Mouse (Mus musculus) liver, adult (tissue): Measurements from ENCODE around the gene Pnp.

ENCODE experiments used
- GATA4 ChIP-seq: IDR thresholded peaks from 2 replicates; pipeline ENCODE4 v1.6.1; 2014; ENCODE audit warnings: mild to moderate bottlenecking, low read length; ENCODE audit not compliant: insufficient replicate concordance

The Pnp gene

GRCm38 (mm10) chr14:50973700-50974099 is 42.8 kb downstream of the Pnp start:
- TF ChIP-seq GATA4 = no peak

- no peak for TF ChIP-seq GATA4
Measured at GRCm38 (mm10) chr14:50975001-50975400, 44.1 kb downstream of the Pnp start.

DNA sequence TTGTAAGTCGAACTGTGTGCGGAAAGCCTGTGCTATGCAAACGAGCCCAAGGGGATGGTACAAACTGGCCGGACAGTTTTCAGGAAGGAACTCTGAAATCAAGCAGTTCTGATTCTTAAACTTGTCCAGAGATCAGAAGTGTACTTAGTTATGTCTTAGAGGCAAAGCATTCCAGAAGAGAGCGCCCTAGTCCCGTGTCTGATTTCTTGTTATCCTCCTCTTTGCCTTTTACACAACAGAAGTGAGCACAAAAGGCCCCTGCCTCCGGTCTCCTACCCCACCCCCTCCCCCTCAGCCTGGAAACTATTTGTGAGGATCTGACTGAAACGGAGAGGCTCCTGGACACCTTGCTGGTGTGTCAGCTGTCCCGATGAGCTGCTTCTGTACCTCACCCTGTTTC is 45.8 kb downstream of the Pnp start:
- no peak for TF ChIP-seq GATA4

DNA sequence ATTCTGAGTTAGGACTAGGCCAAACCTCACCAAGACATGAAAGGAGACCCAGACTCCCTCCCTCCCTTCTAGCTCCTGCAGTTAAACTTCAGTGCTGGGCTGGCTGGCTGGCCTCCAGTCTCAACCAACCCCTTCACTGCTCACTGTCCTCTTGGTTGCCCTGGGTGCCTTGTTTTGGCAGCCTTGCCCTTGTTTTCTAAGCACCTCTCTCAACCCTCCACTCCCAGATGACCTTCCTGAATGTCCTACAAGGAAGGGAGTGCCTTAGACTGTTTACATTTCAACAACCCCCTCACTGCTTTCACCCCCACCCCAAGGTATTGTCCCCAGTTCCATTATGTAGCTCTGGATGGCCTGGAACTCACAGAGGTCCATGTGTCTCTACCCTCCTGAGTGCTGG is 48.7 kb downstream of the Pnp start:
- no peak for TF ChIP-seq GATA4

DNA sequence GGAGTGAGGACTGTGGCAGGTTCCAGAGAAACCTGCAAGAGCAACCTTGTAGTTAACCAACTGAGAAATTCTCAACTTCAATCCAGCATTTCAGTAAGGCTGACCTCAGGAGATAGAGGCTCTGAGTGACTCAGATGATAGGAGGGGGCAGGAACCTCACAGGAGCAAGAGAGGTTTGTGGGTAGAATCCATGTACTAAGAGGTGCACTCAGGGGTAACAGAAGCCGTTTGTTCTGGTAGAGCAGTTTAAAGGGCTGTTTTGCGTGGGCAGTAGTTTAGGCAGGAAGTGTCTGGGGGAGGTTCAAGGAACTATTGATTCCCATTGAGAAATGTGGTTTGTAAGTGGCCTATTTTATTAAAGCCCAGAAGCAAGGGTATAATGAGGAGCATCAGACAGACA is 50.3 kb downstream of the Pnp start:
- no peak for TF ChIP-seq GATA4

DNA sequence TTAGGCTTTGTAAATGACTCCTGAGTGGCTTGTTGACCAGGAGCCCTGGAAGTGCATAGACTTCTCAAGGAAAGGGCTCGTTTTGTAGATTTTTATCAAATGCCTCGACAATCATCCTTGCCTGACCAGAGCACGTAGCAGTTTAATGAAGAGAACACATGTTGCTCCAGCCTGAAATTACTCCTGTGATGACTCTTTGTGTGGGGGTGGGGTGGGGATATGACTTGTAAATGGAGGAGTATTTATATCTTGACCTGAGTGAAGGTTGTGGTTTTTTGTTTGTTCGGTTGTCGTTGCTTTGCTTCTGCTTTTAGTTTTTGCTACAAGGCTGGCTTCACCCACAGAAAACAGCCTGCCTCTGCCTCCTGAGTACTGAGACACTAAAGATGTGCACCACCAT is 51.0 kb downstream of the Pnp start:
- TF ChIP-seq GATA4 = no peak

GRCm38 (mm10) chr14:50987668-50988067 is 56.8 kb downstream of the Pnp start:
- peak; percentile 61; the same call in 1 of the 2 replicates for TF ChIP-seq GATA4

- no peak for TF ChIP-seq GATA4
Measured at GRCm38 (mm10) chr14:50991037-50991436, 60.2 kb downstream of the Pnp start.

DNA sequence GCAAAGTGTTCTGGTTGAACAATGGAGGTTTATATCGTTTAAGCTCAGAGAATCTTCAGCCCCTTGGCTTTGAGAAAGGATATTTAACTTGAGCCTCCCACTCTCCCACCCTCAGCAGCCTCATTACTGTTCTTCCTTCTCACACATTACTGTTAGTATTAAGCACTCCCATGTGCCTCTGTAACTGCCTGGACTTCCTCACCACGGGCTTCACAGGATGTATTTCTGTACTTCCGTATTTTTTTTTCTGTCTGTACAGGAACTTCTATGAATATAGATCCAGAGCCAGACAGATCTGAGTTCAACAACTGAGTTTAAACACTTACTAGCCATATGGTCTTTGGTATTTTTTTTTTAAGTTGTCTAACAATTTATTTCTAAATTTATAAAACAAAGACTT is 66.2 kb downstream of the Pnp start:
- TF ChIP-seq GATA4 = no peak

DNA sequence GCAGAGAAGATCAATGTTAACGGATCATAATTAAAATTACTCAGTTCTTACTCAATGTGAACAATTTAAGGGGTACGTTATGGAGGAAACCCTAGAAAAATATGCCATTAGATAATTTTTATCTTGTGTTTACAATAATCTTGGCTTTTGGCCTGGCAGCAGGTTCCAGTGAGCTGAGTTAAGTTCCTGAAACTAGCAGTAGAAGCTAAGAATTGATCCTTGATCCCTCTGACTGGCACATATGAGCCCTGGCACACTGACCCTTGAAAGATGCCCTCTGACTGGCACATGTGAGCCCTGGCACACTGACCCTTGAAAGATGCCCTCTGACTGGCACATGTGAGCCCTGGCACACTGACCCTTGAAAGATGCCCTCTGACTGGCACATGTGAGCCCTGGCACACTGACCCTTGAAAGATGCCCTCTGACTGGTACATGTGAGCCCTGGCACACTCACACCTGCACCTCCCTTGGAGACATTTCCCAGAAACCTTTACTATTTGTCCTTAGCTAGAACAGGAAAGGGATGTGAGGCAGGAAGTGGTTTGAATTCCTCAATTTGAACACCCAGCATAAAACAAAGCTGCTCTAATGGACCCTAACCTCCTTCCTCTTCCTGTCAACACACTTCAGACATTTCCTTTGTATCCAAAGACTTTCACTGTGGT is 67.3 kb downstream of the Pnp start:
- TF ChIP-seq GATA4 = peak; percentile 49; the same call in 1 of the 2 replicates

- no peak for TF ChIP-seq GATA4
Measured at GRCm38 (mm10) chr14:51007152-51007801, 76.4 kb downstream of the Pnp start, which contains the start of gene Rnase10. Gene Rnase10 (plus strand): TSS chr14:51007751.

GRCm38 (mm10) chr14:51007914-51008713 is 77.2 kb downstream of the Pnp start:
- peak; percentile 59; the same call in 1 of the 2 replicates for TF ChIP-seq GATA4

GRCm38 (mm10) chr14:51008781-51009180 is 77.9 kb downstream of the Pnp start:
- TF ChIP-seq GATA4 = no peak

GRCm38 (mm10) chr14:51009572-51009971 is 78.7 kb downstream of the Pnp start:
- no peak for TF ChIP-seq GATA4
